Mouse (Mus musculus): Measurements from ENCODE around the gene Gm8909. TPM values are rescaled to one million over a fixed set of nuclear protein-coding genes. Genes with fewer than 3 reads are reported as not detected.
"Not testable (repeated sequence)": the region's sequence is repeated elsewhere in the genome, so short reads cannot be mapped to it uniquely, and the experiment has no call there.

The Gm8909 gene
- polyA plus RNA-seq, 1 experiment from 2014 or later, result not detected

GRCm38 (mm10) chr17:36193546-36194141 lies 25.3 kb upstream of the Gm8909 start:
- H3K4me1 ChIP-seq (ENCODE audit: control insufficient read depth in 2 of 2, insufficient read depth in 2 of 2, low read length in 2 of 2), result no peaks in the 10 kb centered on the region
- H3K4me3 ChIP-seq (ENCODE audit: control insufficient read depth in 1 of 2, insufficient read depth in 1 of 2, low read depth in 1 of 2, low read length in 2 of 2), result no peak overlapping the region
- H3K9me3 ChIP-seq (ENCODE audit: control insufficient read depth, low read length), result no peaks in the 10 kb centered on the region
- 28% methylated on average over 8 of the region's 8 CpGs for WGBS
- no peaks in the 10 kb centered on the region for H3K36me3 ChIP-seq (ENCODE audit: control insufficient read depth, insufficient read depth, low read length)
- no peak overlapping the region for H3K4me2 ChIP-seq (ENCODE audit: low read length)
- no peak overlapping the region for H3K27ac ChIP-seq (replicated peaks in 1 of 2; ENCODE audit: control insufficient read depth in 1 of 2, insufficient read depth in 1 of 2, low read depth in 2 of 2, low read length in 2 of 2)
- peaks cover 46% of the 10 kb centered on the region for H3K27me3 ChIP-seq (ENCODE audit: control insufficient read depth, insufficient read depth, low read length)
- ATAC-seq (ENCODE audit: insufficient number of reproducible peaks, insufficient read depth, low FRiP score, low read depth), result no peak
- no peak overlapping the region for H3K9ac ChIP-seq (ENCODE audit: low read length)

- Histone ChIP-seq H3K4me3 (ENCODE audit: control insufficient read depth in 1 of 2, insufficient read depth in 1 of 2, low read depth in 1 of 2, low read length in 2 of 2) (no peak overlapping the region), H3K27ac (replicated peaks in 1 of 2; ENCODE audit: control insufficient read depth in 1 of 2, insufficient read depth in 1 of 2, low read depth in 2 of 2, low read length in 2 of 2) (no peak overlapping the region), H3K9me3 (ENCODE audit: control insufficient read depth, low read length) (no peaks in the 10 kb centered on the region), H3K4me1 (ENCODE audit: control insufficient read depth in 2 of 2, insufficient read depth in 2 of 2, low read length in 2 of 2) (no peaks in the 10 kb centered on the region), H3K36me3 (ENCODE audit: control insufficient read depth, insufficient read depth, low read length) (no peaks in the 10 kb centered on the region), H3K9ac (ENCODE audit: low read length) (no peak overlapping the region), H3K27me3 (ENCODE audit: control insufficient read depth, insufficient read depth, low read length) (peaks cover 51% of the 10 kb centered on the region), H3K4me2 (ENCODE audit: low read length) (no peak overlapping the region)
- ATAC-seq (ENCODE audit: insufficient number of reproducible peaks, insufficient read depth, low FRiP score, low read depth), result no peak
- WGBS, result 45% methylated on average over 2 of the region's 2 CpGs
Measured at GRCm38 (mm10) chr17:36192371-36192770, 24.0 kb upstream of the Gm8909 start.

GRCm38 (mm10) chr17:36190169-36190507 lies 21.8 kb upstream of the Gm8909 start, which contains the start of gene H2-T3:
Gene H2-T3 (minus strand): TSS chr17:36190287.
- H3K4me2 ChIP-seq (ENCODE audit: low read length), result no peak within 1 kb of the TSS
- no peak within 1 kb of the TSS for H3K4me3 ChIP-seq (ENCODE audit: control insufficient read depth in 1 of 2, insufficient read depth in 1 of 2, low read depth in 1 of 2, low read length in 2 of 2)
- no peak within 1 kb of the TSS for H3K9ac ChIP-seq (ENCODE audit: low read length)
- ATAC-seq (ENCODE audit: insufficient number of reproducible peaks, insufficient read depth, low FRiP score, low read depth), result no peak
- no peaks in the 10 kb centered on the region for H3K4me1 ChIP-seq (ENCODE audit: control insufficient read depth in 2 of 2, insufficient read depth in 2 of 2, low read length in 2 of 2)
- H3K27me3 ChIP-seq (ENCODE audit: control insufficient read depth, insufficient read depth, low read length), result peaks cover 55% of the 10 kb centered on the region
- no peaks in the 10 kb centered on the region for H3K9me3 ChIP-seq (ENCODE audit: control insufficient read depth, low read length)
- no peak within 1 kb of the TSS for H3K27ac ChIP-seq (replicated peaks in 1 of 2; ENCODE audit: control insufficient read depth in 1 of 2, insufficient read depth in 1 of 2, low read depth in 2 of 2, low read length in 2 of 2)
- H3K36me3 ChIP-seq (ENCODE audit: control insufficient read depth, insufficient read depth, low read length), result no peaks in the 10 kb centered on the region
- 58% methylated on average over 2 of the region's 2 CpGs for WGBS

- no peak overlapping the region for H3K4me2 ChIP-seq (ENCODE audit: low read length)
- H3K4me1 ChIP-seq (ENCODE audit: control insufficient read depth in 2 of 2, insufficient read depth in 2 of 2, low read length in 2 of 2), result no peaks in the 10 kb centered on the region
- no peak for ATAC-seq (ENCODE audit: insufficient number of reproducible peaks, insufficient read depth, low FRiP score, low read depth)
- no peak overlapping the region for H3K9ac ChIP-seq (ENCODE audit: low read length)
- no peaks in the 10 kb centered on the region for H3K36me3 ChIP-seq (ENCODE audit: control insufficient read depth, insufficient read depth, low read length)
- H3K27me3 ChIP-seq (ENCODE audit: control insufficient read depth, insufficient read depth, low read length), result peaks cover 58% of the 10 kb centered on the region
- no peaks in the 10 kb centered on the region for H3K9me3 ChIP-seq (ENCODE audit: control insufficient read depth, low read length)
- no peak overlapping the region for H3K27ac ChIP-seq (replicated peaks in 1 of 2; ENCODE audit: control insufficient read depth in 1 of 2, insufficient read depth in 1 of 2, low read depth in 2 of 2, low read length in 2 of 2)
- whole genome bisulfite sequencing, result 27% methylated on average over 18 of the region's 18 CpGs
- no peak overlapping the region for H3K4me3 ChIP-seq (ENCODE audit: control insufficient read depth in 1 of 2, insufficient read depth in 1 of 2, low read depth in 1 of 2, low read length in 2 of 2)
Measured at GRCm38 (mm10) chr17:36189491-36190168, 21.3 kb upstream of the Gm8909 start.

GRCm38 (mm10) chr17:36187540-36187939 lies 19.2 kb upstream of the Gm8909 start:
- no peaks in the 10 kb centered on the region for H3K4me1 ChIP-seq (ENCODE audit: control insufficient read depth in 2 of 2, insufficient read depth in 2 of 2, low read length in 2 of 2)
- no peaks in the 10 kb centered on the region for H3K9me3 ChIP-seq (ENCODE audit: control insufficient read depth, low read length)
- H3K27me3 ChIP-seq (ENCODE audit: control insufficient read depth, insufficient read depth, low read length), result peaks cover 57% of the 10 kb centered on the region
- H3K4me3 ChIP-seq (ENCODE audit: control insufficient read depth in 1 of 2, insufficient read depth in 1 of 2, low read depth in 1 of 2, low read length in 2 of 2), result no peak overlapping the region
- no peak overlapping the region for H3K27ac ChIP-seq (replicated peaks in 1 of 2; ENCODE audit: control insufficient read depth in 1 of 2, insufficient read depth in 1 of 2, low read depth in 2 of 2, low read length in 2 of 2)
- H3K9ac ChIP-seq (ENCODE audit: low read length), result no peak overlapping the region
- no peak for ATAC-seq (ENCODE audit: insufficient number of reproducible peaks, insufficient read depth, low FRiP score, low read depth)
- WGBS, result 41% methylated on average over 3 of the region's 3 CpGs
- H3K36me3 ChIP-seq (ENCODE audit: control insufficient read depth, insufficient read depth, low read length), result no peaks in the 10 kb centered on the region
- no peak overlapping the region for H3K4me2 ChIP-seq (ENCODE audit: low read length)

GRCm38 (mm10) chr17:36182212-36182611 lies 13.9 kb upstream of the Gm8909 start:
- no peak overlapping the region for H3K27ac ChIP-seq (replicated peaks in 1 of 2; ENCODE audit: control insufficient read depth in 1 of 2, insufficient read depth in 1 of 2, low read depth in 2 of 2, low read length in 2 of 2)
- peaks cover 24% of the 10 kb centered on the region for H3K27me3 ChIP-seq (ENCODE audit: control insufficient read depth, insufficient read depth, low read length)
- H3K4me3 ChIP-seq (ENCODE audit: control insufficient read depth in 1 of 2, insufficient read depth in 1 of 2, low read depth in 1 of 2, low read length in 2 of 2), result no peak overlapping the region
- 65% methylated on average over 12 of the region's 12 CpGs for WGBS
- H3K36me3 ChIP-seq (ENCODE audit: control insufficient read depth, insufficient read depth, low read length), result no peaks in the 10 kb centered on the region
- H3K9ac ChIP-seq (ENCODE audit: low read length), result no peak overlapping the region
- H3K4me2 ChIP-seq (ENCODE audit: low read length), result no peak overlapping the region
- H3K9me3 ChIP-seq (ENCODE audit: control insufficient read depth, low read length), result no peaks in the 10 kb centered on the region
- no peak for ATAC-seq (ENCODE audit: insufficient number of reproducible peaks, insufficient read depth, low FRiP score, low read depth)
- no peaks in the 10 kb centered on the region for H3K4me1 ChIP-seq (ENCODE audit: control insufficient read depth in 2 of 2, insufficient read depth in 2 of 2, low read length in 2 of 2)

- WGBS, result 19% methylated on average over 10 of the region's 10 CpGs
- H3K27ac ChIP-seq (replicated peaks in 1 of 2; ENCODE audit: control insufficient read depth in 1 of 2, insufficient read depth in 1 of 2, low read depth in 2 of 2, low read length in 2 of 2), result not testable (repeated sequence)
- peaks cover 16% of the 10 kb centered on the region for H3K27me3 ChIP-seq (ENCODE audit: control insufficient read depth, insufficient read depth, low read length)
Measured at GRCm38 (mm10) chr17:36179446-36179845, 11.1 kb upstream of the Gm8909 start.

More at GRCm38 (mm10) chr17:36179446-36179845, 11.1 kb upstream of the Gm8909 start:
- Histone ChIP-seq H3K4me3 (ENCODE audit: control insufficient read depth in 1 of 2, insufficient read depth in 1 of 2, low read depth in 1 of 2, low read length in 2 of 2) (peak overlapping the region; percentile 25 to 36; a peak in 3 of 4 replicates), H3K4me2 (ENCODE audit: low read length) (peak overlapping the region; percentile 67)
- not testable (repeated sequence) for H3K9ac ChIP-seq (ENCODE audit: low read length); ATAC-seq (ENCODE audit: insufficient number of reproducible peaks, insufficient read depth, low FRiP score, low read depth); H3K9me3 ChIP-seq (ENCODE audit: control insufficient read depth, low read length); H3K4me1 ChIP-seq (ENCODE audit: control insufficient read depth in 2 of 2, insufficient read depth in 2 of 2, low read length in 2 of 2); H3K36me3 ChIP-seq (ENCODE audit: control insufficient read depth, insufficient read depth, low read length)
